Mouse (Mus musculus) thymus, postnatal 10 days (tissue): Measurements from ENCODE around the gene Opcml.

ENCODE experiments used
- DNase-seq, 2 experiments: peaks; one replicate each; pipeline ENCODE4 v3.0.0; 2021; ENCODE audit warnings: low spot score in 2 of 2

The Opcml gene

GRCm38 (mm10) chr9:28752908-28753307 is 962.3 kb downstream of the Opcml start:
- no peak for DNase-seq

GRCm38 (mm10) chr9:28756841-28757451 is 966.4 kb downstream of the Opcml start:
- DNase-seq: no peak

GRCm38 (mm10) chr9:28761460-28761859 is 970.9 kb downstream of the Opcml start:
- no peak for DNase-seq

- no peak for DNase-seq
Measured at GRCm38 (mm10) chr9:28764149-28764548, 973.6 kb downstream of the Opcml start.

GRCm38 (mm10) chr9:28776517-28777503 is 986.2 kb downstream of the Opcml start:
- DNase-seq: no peak

GRCm38 (mm10) chr9:28783834-28784233 is 993.3 kb downstream of the Opcml start:
- no peak for DNase-seq

GRCm38 (mm10) chr9:28789439-28789838 is 998.9 kb downstream of the Opcml start:
- DNase-seq: no peak

GRCm38 (mm10) chr9:28800100-28800499 is 1009.5 kb downstream of the Opcml start:
- DNase-seq: no peak

GRCm38 (mm10) chr9:28806666-28807065 is 1016.1 kb downstream of the Opcml start:
- no peak for DNase-seq

GRCm38 (mm10) chr9:28822060-28822459 is 1031.5 kb downstream of the Opcml start:
- no peak for DNase-seq

GRCm38 (mm10) chr9:28822466-28822865 is 1031.9 kb downstream of the Opcml start:
- DNase-seq: no peak

- DNase-seq: no peak
Measured at GRCm38 (mm10) chr9:28825821-28826220, 1035.2 kb downstream of the Opcml start.

- DNase-seq: no peak
Measured at GRCm38 (mm10) chr9:28845961-28846570, 1055.5 kb downstream of the Opcml start.

GRCm38 (mm10) chr9:28855826-28856225 is 1065.3 kb downstream of the Opcml start:
- no peak for DNase-seq

GRCm38 (mm10) chr9:28861983-28862382 is 1071.4 kb downstream of the Opcml start:
- DNase-seq: no peak

GRCm38 (mm10) chr9:28867256-28867655 is 1076.7 kb downstream of the Opcml start:
- DNase-seq: no peak

- no peak for DNase-seq
Measured at GRCm38 (mm10) chr9:28870478-28870877, 1079.9 kb downstream of the Opcml start.

GRCm38 (mm10) chr9:28882566-28882965 is 1092.0 kb downstream of the Opcml start:
- DNase-seq: no peak

GRCm38 (mm10) chr9:28891611-28892010 is 1101.0 kb downstream of the Opcml start:
- no peak for DNase-seq

GRCm38 (mm10) chr9:28903291-28903690 is 1112.7 kb downstream of the Opcml start:
- no peak for DNase-seq

- DNase-seq: no peak
Measured at GRCm38 (mm10) chr9:28909738-28910137, 1119.2 kb downstream of the Opcml start.

- DNase-seq: no peak
Measured at GRCm38 (mm10) chr9:28911571-28912185, 1121.1 kb downstream of the Opcml start.
